Mouse (Mus musculus) embryonic facial prominence, embryonic 12.5 days (tissue): Measurements from ENCODE around the gene Zmynd8. TPM values are rescaled to one million over a fixed set of nuclear protein-coding genes. Genes with fewer than 3 reads are reported as not detected.

ENCODE experiments used
- ATAC-seq: fragments of 200-750 bp; cut with Nextera tagmentation; 2 replicates; pipeline ENCODE4 v1.8.0; 2017; ENCODE audit not compliant: insufficient number of reproducible peaks, insufficient read depth, low FRiP score, low TSS enrichment
- H3K27ac ChIP-seq: fragments of 300-500 bp; sonication (generic); 2 replicates; pipeline ENCODE4 v1.5.1; 2016; ENCODE audit warnings: mild to moderate bottlenecking
- H3K27me3 ChIP-seq: fragments of 300-500 bp; sonication (generic); 2 replicates; pipeline ENCODE4 v1.6.1; 2016; ENCODE audit warnings: mild to moderate bottlenecking, moderate library complexity
- H3K36me3 ChIP-seq: fragments of 300-500 bp; sonication (generic); 2 replicates; pipeline ENCODE4 v1.6.1; 2016; ENCODE audit warnings: mild to moderate bottlenecking
- H3K4me1 ChIP-seq: fragments of 300-500 bp; sonication (generic); 2 replicates; pipeline ENCODE4 v1.6.1; 2016
- H3K4me2 ChIP-seq: fragments of 300-500 bp; sonication (generic); replicated peaks from 2 replicates; pipeline ENCODE4 v1.6.1; 2016; ENCODE audit warnings: mild to moderate bottlenecking, moderate library complexity
- H3K4me3 ChIP-seq: fragments of 300-500 bp; sonication (generic); 2 replicates; pipeline ENCODE4 v1.5.1; 2016; ENCODE audit warnings: mild to moderate bottlenecking
- H3K9ac ChIP-seq: fragments of 300-500 bp; sonication (generic); 2 replicates; pipeline ENCODE4 v1.6.1; 2016; ENCODE audit warnings: mild to moderate bottlenecking, moderate library complexity
- H3K9me3 ChIP-seq: fragments of 300-500 bp; sonication (generic); 2 replicates; pipeline ENCODE4 v1.6.1; 2016; ENCODE audit warnings: mild to moderate bottlenecking, moderate library complexity
- WGBS: fragments of 180-500 bp; shearing (Covaris S2); methylation state at CpG from one replicate; pipeline ENCODE4 v1.1.7; 2016; 5-methylcytosine and 5-hydroxymethylcytosine counted together
- polyA plus RNA-seq: library from polyadenylated mRNA; unstranded; fragments of >200 nt; fragmentation: Nextera tagmentation; extraction: Ambion mirVana; gene quantifications from 2 replicates; pipeline ENCODE4 v1.2.1, GENCODE M21; 2016

Zmynd8 gene
- polyA plus RNA-seq, 1 experiment from 2014 or later: 64.2 TPM

DNA sequence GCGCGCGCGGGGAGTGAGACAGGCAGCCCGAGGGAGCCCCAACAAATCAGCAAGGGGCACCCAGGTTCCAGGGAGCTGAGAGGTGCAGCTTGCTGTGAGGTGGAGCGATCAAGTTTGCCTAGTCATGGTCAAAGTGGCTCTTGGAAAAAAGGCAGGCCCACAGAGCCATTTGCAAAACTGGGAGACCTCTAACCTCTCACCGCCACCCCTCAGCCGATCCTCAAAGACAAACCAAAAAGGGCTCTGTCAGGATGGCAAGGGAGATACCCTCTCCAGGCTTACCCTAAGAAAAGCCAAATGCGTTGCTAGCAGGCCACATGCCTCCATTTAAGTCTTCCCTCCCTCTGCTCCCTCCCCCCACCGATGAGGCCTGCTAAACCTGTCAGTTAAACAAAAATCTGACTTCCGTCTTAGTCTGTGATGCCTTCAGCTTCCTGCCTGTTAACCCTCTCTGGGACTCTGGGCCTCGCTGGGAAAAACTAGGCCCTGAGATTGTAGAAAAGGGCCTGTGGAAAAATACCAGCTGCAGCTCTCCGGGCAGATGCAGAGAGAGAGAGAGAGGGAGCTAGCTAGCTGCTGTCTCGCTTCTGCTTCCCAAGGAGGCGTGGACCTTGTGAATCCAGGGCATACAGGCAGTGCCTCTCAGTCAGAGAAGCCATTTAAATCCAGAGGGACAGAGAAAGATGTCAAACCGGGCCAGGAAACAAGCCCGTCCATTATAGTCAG, 13.4 kb downstream of the Zmynd8 start:
- peak overlapping the region; percentile 100 for H3K27ac ChIP-seq
- H3K4me2 ChIP-seq: peak overlapping the region; percentile 37
- WGBS: 4% methylated on average over 17 of the region's 17 CpGs
- H3K36me3 ChIP-seq: no peaks in the 10 kb centered on the region
- no peak; the same call in 1 of the 2 replicates for ATAC-seq
- H3K27me3 ChIP-seq: no peaks in the 10 kb centered on the region
- H3K4me3 ChIP-seq: no peak overlapping the region
- H3K4me1 ChIP-seq: peaks cover 94% of the 10 kb centered on the region
- H3K9me3 ChIP-seq: no peaks in the 10 kb centered on the region
- peak overlapping the region; percentile 61 for H3K9ac ChIP-seq

DNA sequence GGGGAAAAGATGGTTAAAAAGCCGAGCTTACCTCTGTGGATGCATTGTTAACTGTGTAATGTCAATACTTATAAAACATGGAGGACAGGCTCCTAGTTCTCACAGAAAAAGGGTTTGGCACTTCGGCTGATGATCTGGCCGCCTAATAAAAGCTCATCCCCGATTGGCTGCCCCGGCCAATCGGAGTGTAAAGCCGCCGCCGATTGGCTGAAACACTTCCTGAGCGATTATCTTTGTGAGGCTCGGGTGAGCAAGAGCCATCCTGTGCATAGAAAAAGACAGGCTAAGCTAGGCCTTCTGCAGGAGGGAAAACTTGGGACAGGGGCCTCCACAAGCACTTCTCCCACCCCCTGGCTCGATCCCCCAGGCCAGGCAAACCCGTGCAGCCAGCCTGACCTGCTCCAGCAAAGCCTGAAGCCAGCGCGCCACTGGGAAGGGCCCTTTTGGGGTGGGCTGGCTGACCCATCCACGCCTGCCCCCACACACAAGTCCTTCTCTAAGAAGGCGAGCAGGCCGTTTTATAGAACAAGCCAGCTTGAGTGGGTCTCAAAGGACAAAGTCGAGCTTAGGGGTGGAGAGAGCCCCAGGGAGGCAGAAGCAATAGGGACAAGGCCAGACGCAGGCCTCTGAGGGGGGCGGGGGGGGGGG, 14.1 kb downstream of the Zmynd8 start:
- peak overlapping the region; percentile 100 for H3K27ac ChIP-seq
- H3K9ac ChIP-seq: peak overlapping the region; percentile 65
- no peaks in the 10 kb centered on the region for H3K9me3 ChIP-seq
- no peaks in the 10 kb centered on the region for H3K36me3 ChIP-seq
- ATAC-seq: peak; percentile 22
- peak overlapping the region; percentile 68 for H3K4me2 ChIP-seq
- peak overlapping the region; percentile 29; the same call in 1 of the 2 replicates for H3K4me3 ChIP-seq
- H3K4me1 ChIP-seq: peaks cover 96% of the 10 kb centered on the region
- H3K27me3 ChIP-seq: no peaks in the 10 kb centered on the region
- 4% methylated on average over 21 of the region's 21 CpGs for WGBS

DNA sequence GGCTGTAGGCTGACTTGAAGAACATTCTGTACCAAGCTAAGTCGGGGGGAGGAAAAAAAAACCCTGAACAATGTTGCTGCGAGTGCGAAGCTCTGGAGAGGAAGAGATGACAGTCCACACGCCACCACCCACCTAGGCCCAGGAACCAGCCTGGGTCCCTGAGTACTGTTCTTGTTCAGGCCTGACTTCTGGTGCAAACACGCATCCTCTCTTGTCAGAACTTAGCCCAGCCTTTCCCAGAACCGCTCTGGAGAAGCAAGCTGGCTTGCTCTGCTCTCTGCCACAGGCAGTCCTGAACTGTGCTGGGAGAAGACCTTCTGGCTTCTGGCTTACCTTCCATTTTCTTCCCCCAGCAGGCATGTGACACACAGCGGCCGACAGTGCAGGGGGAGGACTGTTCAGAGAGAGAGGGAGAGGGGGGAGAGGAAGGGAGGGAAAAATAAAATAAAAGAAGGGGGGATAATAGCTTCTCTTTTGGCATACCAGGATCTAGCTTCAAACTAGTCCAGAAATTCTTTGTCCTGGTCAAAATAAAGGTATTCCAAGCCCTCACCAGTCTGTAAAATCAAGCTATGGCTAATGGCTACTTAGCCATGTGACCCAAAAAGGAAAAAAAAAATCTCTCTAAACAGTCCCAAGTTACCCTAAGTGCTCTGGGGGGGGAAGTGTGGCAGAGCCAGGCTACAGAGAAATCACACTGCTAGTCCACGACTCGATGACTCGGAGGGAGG, 14.8 kb downstream of the Zmynd8 start:
- peak overlapping the region; percentile 65 for H3K9ac ChIP-seq
- no peaks in the 10 kb centered on the region for H3K9me3 ChIP-seq
- peak overlapping the region; percentile 100 for H3K27ac ChIP-seq
- peak overlapping the region; percentile 68 for H3K4me2 ChIP-seq
- 10% methylated on average over 11 of the region's 11 CpGs for WGBS
- peaks cover 98% of the 10 kb centered on the region for H3K4me1 ChIP-seq
- no peaks in the 10 kb centered on the region for H3K27me3 ChIP-seq
- ATAC-seq: no peak
- H3K36me3 ChIP-seq: no peaks in the 10 kb centered on the region
- peak overlapping the region; percentile 29 for H3K4me3 ChIP-seq

DNA sequence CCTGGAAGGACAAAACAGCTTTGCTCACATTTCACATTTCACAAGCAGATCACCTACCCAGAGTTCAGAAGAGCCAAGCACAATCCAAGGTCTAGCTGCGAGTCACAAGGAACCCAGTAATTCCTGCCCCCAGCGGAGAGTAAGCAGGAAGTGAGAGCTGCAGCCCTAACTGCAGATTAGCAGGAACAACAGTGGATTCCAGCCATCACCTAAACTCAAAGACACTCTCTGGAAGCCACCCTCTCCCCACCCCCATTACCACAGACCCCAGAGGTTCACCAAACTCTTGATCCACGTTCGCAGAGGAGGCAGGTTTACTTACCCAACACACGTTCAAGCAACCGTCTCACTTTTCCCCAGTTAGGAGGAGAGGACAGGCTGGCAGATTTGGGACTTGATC, 15.8 kb downstream of the Zmynd8 start:
- 5% methylated on average over 6 of the region's 6 CpGs for WGBS
- ATAC-seq: no peak
- peak overlapping the region; percentile 68 for H3K4me2 ChIP-seq

DNA sequence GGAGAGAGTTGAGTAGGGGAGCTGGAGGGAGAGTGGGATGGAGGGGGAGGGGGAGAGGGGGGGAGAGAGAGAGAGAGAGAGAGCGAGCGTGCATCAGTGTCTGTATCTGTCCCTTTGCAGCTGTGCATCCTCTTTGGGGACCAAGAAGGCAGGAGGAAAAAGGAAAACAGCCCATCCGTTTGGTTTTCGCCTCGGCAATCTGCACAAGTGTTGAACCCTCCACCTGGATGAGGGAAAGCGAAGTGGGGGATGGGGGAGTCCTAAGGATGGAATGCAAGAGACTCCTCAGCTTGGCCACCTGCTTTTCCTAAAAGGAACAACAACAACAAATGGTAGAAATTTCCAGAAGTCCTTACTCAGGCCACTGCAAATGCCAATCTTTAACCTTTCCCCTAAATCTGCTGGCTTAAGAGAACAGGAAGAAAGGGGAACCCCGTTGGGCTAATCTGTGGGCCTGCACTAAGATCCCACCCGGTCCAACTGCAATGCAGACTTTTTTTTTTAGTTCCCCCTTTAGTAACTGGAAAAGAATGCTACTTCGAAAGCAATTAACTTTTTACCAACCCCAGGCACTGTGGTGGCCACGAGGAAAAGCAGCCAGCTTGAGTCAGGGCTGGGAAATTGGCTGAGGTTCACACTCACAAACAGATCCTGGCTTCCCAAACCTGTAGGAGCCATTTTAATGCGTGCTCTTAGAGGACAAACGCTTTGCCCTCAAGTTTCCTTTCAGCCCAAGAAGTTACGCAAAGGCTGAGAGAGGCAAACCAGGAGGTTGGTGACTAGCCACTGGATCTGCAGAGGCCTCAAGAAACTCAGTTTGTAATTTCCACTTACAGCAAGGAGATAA, 17.0 kb downstream of the Zmynd8 start:
- H3K9ac ChIP-seq: peak overlapping the region; percentile 65
- H3K27me3 ChIP-seq: no peaks in the 10 kb centered on the region
- H3K4me3 ChIP-seq: 0 out of 2 replicates have a peak overlapping the region, but pooled peaks have one; percentile 10
- no peaks in the 10 kb centered on the region for H3K9me3 ChIP-seq
- peak overlapping the region; percentile 100 for H3K27ac ChIP-seq
- no peaks in the 10 kb centered on the region for H3K36me3 ChIP-seq
- WGBS: 13% methylated on average over 13 of the region's 13 CpGs
- no peak for ATAC-seq
- peak overlapping the region; percentile 68 for H3K4me2 ChIP-seq
- peaks cover 98% of the 10 kb centered on the region for H3K4me1 ChIP-seq

More for the DNA sequence above, 15.8 kb downstream of the Zmynd8 start:
- peaks cover 98% of the 10 kb centered on the region for H3K4me1 ChIP-seq
- H3K4me3 ChIP-seq: peak overlapping the region; percentile 29
- H3K9me3 ChIP-seq: no peaks in the 10 kb centered on the region
- H3K36me3 ChIP-seq: no peaks in the 10 kb centered on the region
- H3K27me3 ChIP-seq: no peaks in the 10 kb centered on the region
- H3K27ac ChIP-seq: peak overlapping the region; percentile 100
- peak overlapping the region; percentile 65 for H3K9ac ChIP-seq

DNA sequence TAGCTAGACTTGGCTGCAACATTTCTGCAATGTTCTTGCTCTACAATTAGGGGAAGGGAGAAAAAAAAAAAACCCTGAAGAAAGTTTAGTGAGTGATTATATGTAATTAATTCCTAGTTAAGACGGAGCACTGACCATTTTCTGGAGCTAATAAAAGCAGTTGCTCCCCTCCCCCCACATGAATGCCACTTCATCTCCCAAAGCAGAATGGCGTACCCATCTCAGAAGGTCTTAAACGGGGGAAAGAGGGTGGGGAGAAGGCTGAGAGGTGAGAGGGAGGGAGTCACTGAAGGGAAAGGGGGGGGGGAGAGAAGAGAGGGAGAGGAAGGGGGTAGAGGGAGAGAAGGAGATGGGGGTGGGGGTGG, 17.6 kb downstream of the Zmynd8 start:
- Histone ChIP-seq H3K9ac (0 out of 2 replicates have a peak overlapping the region, but pooled peaks have one; percentile 57), H3K27ac (peak overlapping the region; percentile 100), H3K27me3 (no peaks in the 10 kb centered on the region), H3K9me3 (no peaks in the 10 kb centered on the region), H3K4me1 (peaks cover 98% of the 10 kb centered on the region), H3K4me2 (peak overlapping the region; percentile 68), H3K36me3 (no peaks in the 10 kb centered on the region), H3K4me3 (no peak overlapping the region)
- ATAC-seq: no peak
- 8% methylated on average over 3 of the region's 3 CpGs for WGBS

DNA sequence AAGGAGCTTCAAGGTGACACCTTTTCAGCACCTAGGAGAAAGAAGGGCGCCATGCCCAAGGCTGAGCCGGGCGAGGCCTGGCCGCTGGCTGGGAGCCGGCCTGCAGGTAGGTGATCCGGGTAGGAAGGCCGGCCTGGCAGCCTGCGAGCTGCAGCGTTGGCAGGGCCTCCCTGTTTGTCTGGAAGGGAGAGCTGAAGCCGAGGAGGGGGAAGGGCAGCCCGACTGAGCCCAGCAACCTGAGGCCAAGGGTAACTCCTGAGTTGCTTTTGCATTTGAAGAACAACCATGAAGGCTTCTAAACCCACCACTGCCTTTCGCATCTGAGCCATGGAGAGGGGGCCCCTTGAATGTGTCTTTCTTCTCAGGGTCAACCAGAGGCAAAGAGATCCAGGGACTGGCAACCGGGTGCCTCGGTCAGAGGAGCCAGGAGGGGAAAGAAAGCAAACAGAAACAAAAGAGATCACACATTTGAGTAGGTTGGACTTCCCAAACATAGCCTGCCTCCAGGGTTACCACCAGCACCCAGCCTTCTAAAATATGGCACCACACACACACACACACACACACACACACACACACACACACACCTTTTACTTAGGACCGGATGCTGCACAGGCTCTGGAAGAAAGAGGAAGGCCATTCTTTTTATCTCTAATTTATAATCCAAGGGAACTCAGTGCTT, 18.2 kb downstream of the Zmynd8 start:
- H3K4me3 ChIP-seq: peak overlapping the region; percentile 10; the same call in 1 of the 2 replicates
- H3K36me3 ChIP-seq: no peaks in the 10 kb centered on the region
- H3K9me3 ChIP-seq: no peaks in the 10 kb centered on the region
- peak overlapping the region; percentile 100 for H3K27ac ChIP-seq
- WGBS: 7% methylated on average over 15 of the region's 15 CpGs
- ATAC-seq: no peak
- peak overlapping the region; percentile 68 for H3K4me2 ChIP-seq
- H3K4me1 ChIP-seq: peaks cover 98% of the 10 kb centered on the region
- no peaks in the 10 kb centered on the region for H3K27me3 ChIP-seq
- H3K9ac ChIP-seq: peak overlapping the region; percentile 57

DNA sequence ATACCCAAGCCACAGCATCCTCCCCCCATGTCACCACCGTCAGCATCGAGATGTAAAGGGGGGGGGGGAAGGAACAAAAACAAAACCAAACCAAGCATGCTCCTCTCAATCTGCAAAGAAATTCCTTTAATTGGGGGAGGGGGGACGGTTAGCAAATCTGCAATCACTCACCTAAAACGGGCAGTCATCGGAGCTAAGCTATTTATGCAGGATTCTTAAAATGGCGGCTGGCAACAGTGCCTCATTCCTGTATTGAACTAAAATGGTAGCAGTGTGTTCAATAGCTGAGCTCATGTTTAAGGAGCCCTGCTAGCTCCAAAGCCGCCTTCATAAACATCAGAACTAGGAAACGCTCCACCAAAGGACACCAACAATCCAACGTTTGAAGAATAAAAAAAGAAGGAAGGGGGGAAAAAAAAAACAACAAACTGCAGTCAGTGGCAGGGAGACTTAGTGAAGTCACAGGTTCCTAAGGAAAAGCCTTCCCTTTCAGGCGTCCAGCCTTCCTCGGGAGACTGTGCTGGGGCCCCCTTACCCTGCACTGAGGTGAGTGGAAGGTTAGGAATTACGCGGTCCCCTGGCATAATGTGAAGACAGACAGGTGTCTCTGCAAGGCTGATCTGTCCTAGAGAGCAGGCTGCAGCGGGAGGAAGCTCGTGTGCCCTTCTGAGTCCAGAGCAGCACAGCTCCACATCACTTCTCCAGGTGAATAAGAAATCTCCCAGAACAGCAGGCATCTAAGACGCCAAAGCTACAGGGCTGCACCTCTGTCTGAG, 19.2 kb downstream of the Zmynd8 start:
- WGBS: 10% methylated on average over 16 of the region's 16 CpGs
- no peaks in the 10 kb centered on the region for H3K36me3 ChIP-seq
- ATAC-seq: no peak
- peak overlapping the region; percentile 68 for H3K4me2 ChIP-seq
- no peaks in the 10 kb centered on the region for H3K27me3 ChIP-seq
- peaks cover 99% of the 10 kb centered on the region for H3K4me1 ChIP-seq
- no peaks in the 10 kb centered on the region for H3K9me3 ChIP-seq
- peak overlapping the region; percentile 100 for H3K27ac ChIP-seq
- H3K9ac ChIP-seq: peak overlapping the region; percentile 57
- H3K4me3 ChIP-seq: 0 out of 2 replicates have a peak overlapping the region, but pooled peaks have one; percentile 0

DNA sequence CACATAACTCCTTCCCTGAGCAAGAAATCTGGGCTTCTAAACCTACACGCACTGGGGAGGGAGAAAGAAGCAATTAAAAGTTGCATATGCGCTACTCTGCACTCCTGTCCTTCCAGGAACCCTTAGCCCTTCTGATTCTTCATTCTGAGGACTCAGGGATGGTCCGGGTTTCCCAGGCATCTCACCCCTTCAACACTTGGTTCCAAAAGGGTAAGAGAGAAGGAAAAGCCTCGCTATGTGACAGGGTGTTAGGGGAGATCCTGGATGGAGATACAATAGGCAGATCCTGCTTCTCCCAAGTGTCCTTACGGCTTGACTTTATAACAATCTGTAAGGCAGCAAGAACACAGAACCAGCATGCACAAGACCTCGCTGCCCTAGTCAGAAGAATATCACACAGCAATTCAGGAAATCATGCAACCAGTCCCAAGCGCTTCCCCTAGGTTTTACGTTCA, 19.9 kb downstream of the Zmynd8 start:
- Histone ChIP-seq H3K4me3 (0 out of 2 replicates have a peak overlapping the region, but pooled peaks have one; percentile 0), H3K9me3 (no peaks in the 10 kb centered on the region), H3K4me2 (peak overlapping the region; percentile 68), H3K9ac (peak overlapping the region; percentile 22; the same call in 1 of the 2 replicates), H3K27ac (peak overlapping the region; percentile 100), H3K4me1 (peaks cover 99% of the 10 kb centered on the region), H3K27me3 (no peaks in the 10 kb centered on the region), H3K36me3 (peaks cover 4% of the 10 kb centered on the region)
- 27% methylated on average over 8 of the region's 8 CpGs for WGBS
- ATAC-seq: no peak

DNA sequence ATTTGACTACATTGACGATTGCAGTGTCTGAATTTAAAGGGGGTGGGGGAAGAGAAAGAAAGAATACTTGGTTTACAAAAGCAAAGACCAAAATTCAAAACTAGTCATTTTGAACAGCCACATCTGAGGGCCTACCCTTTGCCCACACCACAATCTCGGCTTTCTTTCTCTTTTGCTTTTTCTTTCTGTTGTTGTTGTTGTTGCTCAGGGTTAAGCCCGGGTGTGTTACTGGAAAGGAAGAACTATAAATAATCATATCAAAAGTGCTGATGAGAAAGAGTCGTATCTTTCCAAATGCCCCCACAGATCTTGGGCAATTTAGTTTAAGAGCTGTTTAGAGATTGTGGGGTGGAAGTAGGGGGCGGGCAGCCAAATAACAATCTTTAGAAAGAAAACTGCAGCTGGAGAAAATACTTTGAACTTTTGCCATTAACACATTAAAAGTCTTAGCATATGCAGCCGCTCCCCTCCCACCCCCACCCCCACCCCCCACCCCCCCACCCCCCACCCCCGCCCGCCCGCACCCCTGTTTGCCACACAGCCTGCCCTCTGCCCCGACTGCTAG, 20.7 kb downstream of the Zmynd8 start:
- Histone ChIP-seq H3K36me3 (peaks cover 13% of the 10 kb centered on the region), H3K9me3 (no peaks in the 10 kb centered on the region), H3K4me1 (peaks cover 99% of the 10 kb centered on the region), H3K27ac (peak overlapping the region; percentile 100), H3K27me3 (no peaks in the 10 kb centered on the region), H3K9ac (no peak overlapping the region), H3K4me3 (no peak overlapping the region), H3K4me2 (peak overlapping the region; percentile 68)
- 17% methylated on average over 10 of the region's 10 CpGs for WGBS
- ATAC-seq: no peak
